Mouse (Mus musculus): ENCODE data around the gene Gpatch1.

The Gpatch1 gene

GRCm38 (mm10) chr7:35317729-35318609 lies at the start of gene Gpatch1:
Gene Gpatch1 (minus strand): TSS chr7:35318440.
- peak; percentile 97 to 98 for DNase-seq

GRCm38 (mm10) chr7:35365161-35365910 lies 47.1 kb upstream of the Gpatch1 start:
- no peak for DNase-seq

GRCm38 (mm10) chr7:35362868-35363267 lies 44.6 kb upstream of the Gpatch1 start:
- no peak for DNase-seq

GRCm38 (mm10) chr7:35362253-35362652 lies 44.0 kb upstream of the Gpatch1 start:
- DNase-seq = no peak

GRCm38 (mm10) chr7:35357621-35358020 lies 39.4 kb upstream of the Gpatch1 start:
- DNase-seq = peak; percentile 58 to 68

GRCm38 (mm10) chr7:35355303-35355872 lies 37.1 kb upstream of the Gpatch1 start:
- peak in 1 of 2 experiments; percentile 33 for DNase-seq

GRCm38 (mm10) chr7:35353306-35353705 lies 35.1 kb upstream of the Gpatch1 start:
- DNase-seq = no peak

- DNase-seq = no peak
These were observed 32.9 kb upstream of the Gpatch1 start for GRCm38 (mm10) chr7:35351155-35351554.

GRCm38 (mm10) chr7:35349886-35350684 lies 31.8 kb upstream of the Gpatch1 start:
- no peak for DNase-seq

- no peak for DNase-seq
These were observed 30.8 kb upstream of the Gpatch1 start for GRCm38 (mm10) chr7:35349022-35349421.

GRCm38 (mm10) chr7:35347918-35348700 lies 29.9 kb upstream of the Gpatch1 start:
- DNase-seq = no peak

GRCm38 (mm10) chr7:35344785-35345330 lies 26.6 kb upstream of the Gpatch1 start:
- no peak for DNase-seq

- no peak for DNase-seq
These were observed 24.3 kb upstream of the Gpatch1 start for GRCm38 (mm10) chr7:35342498-35342897.

- peak; percentile 50 to 54 for DNase-seq
These were observed 23.0 kb upstream of the Gpatch1 start for GRCm38 (mm10) chr7:35341282-35341681.

- no peak for DNase-seq
These were observed 22.0 kb upstream of the Gpatch1 start for GRCm38 (mm10) chr7:35340196-35340595.

GRCm38 (mm10) chr7:35334527-35335452 lies 16.6 kb upstream of the Gpatch1 start:
- peak; percentile 51 to 55 for DNase-seq

GRCm38 (mm10) chr7:35333692-35334526 lies 15.7 kb upstream of the Gpatch1 start, which contains the start of gene Rhpn2:
Gene Rhpn2 (plus strand): TSS chr7:35334170.
- peak; percentile 100 for DNase-seq

GRCm38 (mm10) chr7:35333231-35333651 lies 15.0 kb upstream of the Gpatch1 start:
- DNase-seq = peak in 1 of 2 experiments; percentile 51

- no peak for DNase-seq
These were observed 13.3 kb upstream of the Gpatch1 start for GRCm38 (mm10) chr7:35331590-35331989.
